8 mouse cellular contexts compared by ENCODE assay signal in the genomic region with DNA sequence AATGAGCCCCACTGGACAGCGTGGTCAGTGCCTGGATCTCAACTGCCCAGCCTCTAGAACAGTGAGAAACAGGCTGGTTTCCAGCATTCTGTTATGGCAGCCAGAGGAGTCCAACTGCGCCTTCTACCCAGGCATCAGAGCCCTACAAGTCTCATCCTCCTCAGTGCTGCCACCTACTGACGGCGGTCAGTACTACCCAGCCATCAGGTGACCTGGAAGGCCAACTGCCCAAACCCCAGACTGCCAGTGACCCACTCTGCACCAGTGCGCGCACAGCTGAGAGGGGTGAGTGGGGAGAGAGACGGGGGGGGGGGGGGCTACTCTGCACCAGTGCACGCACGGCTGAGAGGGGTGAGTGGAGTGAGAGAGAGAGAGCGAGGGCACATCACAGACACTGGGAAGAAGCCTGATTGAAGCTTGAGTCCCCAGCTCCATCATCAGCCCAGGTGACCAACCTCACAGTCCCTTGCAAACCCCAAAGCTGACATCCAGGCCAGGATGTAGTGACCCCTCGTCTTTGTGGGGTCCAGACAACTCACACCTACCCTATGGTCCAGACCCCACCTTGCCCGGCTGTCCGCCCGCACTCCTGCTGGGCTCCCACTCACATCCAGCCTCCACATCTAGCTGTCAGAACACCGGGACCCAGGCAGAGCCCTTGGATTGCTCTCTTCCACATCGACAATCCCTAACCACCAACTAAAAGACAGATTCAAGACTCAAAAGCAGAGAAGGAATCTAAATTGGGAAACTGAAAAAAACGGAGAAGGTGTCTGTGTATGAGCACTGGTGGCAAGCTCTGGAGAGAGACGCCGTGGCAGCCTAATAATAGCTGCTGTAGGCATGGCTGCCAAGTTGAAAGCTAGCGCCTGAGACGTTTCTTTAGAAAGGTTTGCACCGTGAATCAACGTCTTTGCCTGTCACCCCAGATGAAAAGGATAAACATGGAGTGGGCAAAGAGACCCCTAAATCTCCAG. TPM values are rescaled to one million over a fixed set of nuclear protein-coding genes. Genes with fewer than 3 reads are reported as not detected.
A peak's percentile ranks its signal among the peaks of the same experiment; 100 is the strongest.
DNase-seq lines count a peak whose midpoint lies in the region; ATAC-seq and TF ChIP-seq lines count a peak whose summit lies in the region.

No protein-coding gene starts in this region.

- DNase-seq in neural tube, embryonic 10.5 days (ENCODE audit: extremely low spot score, low spot score) = peak; percentile 91
- peak; percentile 72 for DNase-seq in cerebellum, adult 11-12 months
- peak; percentile 38 to 75 for DNase-seq in frontal cortex, adult 2 months (ENCODE audit: extremely low spot score in 1 of 2, low spot score in 1 of 2)
- DNase-seq in hindbrain, embryonic 14.5 days (ENCODE audit: low spot score) = peak; percentile 76
- DNase-seq in left cerebral cortex, adult 9 months (ENCODE audit: low spot score in 2 of 2) = peak; percentile 69 to 73

- no peak overlapping the region; the same call in 1 of the 2 replicates for H3K27ac ChIP-seq in neural tube, embryonic 15.5 days (replicated peaks)
- H3K27ac ChIP-seq in hindbrain, embryonic 14.5 days = no peak overlapping the region
- H3K27ac ChIP-seq in small intestine, adult 2 months (ENCODE audit: insufficient read depth, low read depth, low read length) = no peak overlapping the region

- H3K9me3 ChIP-seq in neural tube, embryonic 15.5 days (replicated peaks) = no peaks in the 10 kb centered on the region
- H3K9me3 ChIP-seq in hindbrain, embryonic 14.5 days (ENCODE audit: control insufficient read depth, low read length) = no peaks in the 10 kb centered on the region
- H3K9me3 ChIP-seq in megakaryocyte, embryonic 14.5 days = no peaks in the 10 kb centered on the region

- H3K4me3 ChIP-seq in neural tube, embryonic 15.5 days (replicated peaks) = no peak overlapping the region
- no peak overlapping the region for H3K4me3 ChIP-seq in hindbrain, embryonic 14.5 days (replicated peaks; ENCODE audit: low read length)
- H3K4me3 ChIP-seq in megakaryocyte, embryonic 14.5 days (replicated peaks) = peak overlapping the region; percentile 48
- H3K4me3 ChIP-seq in small intestine, adult 2 months (ENCODE audit: low read depth, low read length) = no peak overlapping the region

- H3K36me3 ChIP-seq in neural tube, embryonic 15.5 days = peaks cover 26% of the 10 kb centered on the region
- H3K36me3 ChIP-seq in hindbrain, embryonic 14.5 days (replicated peaks; ENCODE audit: control insufficient read depth, insufficient read depth) = peaks cover 27% of the 10 kb centered on the region
- peaks cover 56% of the 10 kb centered on the region for H3K36me3 ChIP-seq in megakaryocyte, embryonic 14.5 days (replicated peaks; ENCODE audit: low read length)
- H3K36me3 ChIP-seq in small intestine, adult 2 months (ENCODE audit: control insufficient read depth, insufficient read depth, low read length) = peaks cover 12% of the 10 kb centered on the region

- H3K9ac ChIP-seq in neural tube, embryonic 15.5 days (replicated peaks) = no peak overlapping the region
- no peak overlapping the region for H3K9ac ChIP-seq in hindbrain, embryonic 14.5 days

- ATAC-seq in neural tube, embryonic 15.5 days (ENCODE audit: low FRiP score) = no peak
- ATAC-seq in hindbrain, embryonic 14.5 days (ENCODE audit: low FRiP score) = peak; percentile 40; the same call in 1 of the 2 replicates

- TF ChIP-seq POLR2A in small intestine, adult 2 months (IDR thresholded peaks at IDR 0.05; ENCODE audit: low read depth, low read length) = no peak

- no peaks in the 10 kb centered on the region for H3K27me3 ChIP-seq in neural tube, embryonic 15.5 days (replicated peaks)
- H3K27me3 ChIP-seq in hindbrain, embryonic 14.5 days (ENCODE audit: control insufficient read depth, insufficient read depth, low read length) = no peaks in the 10 kb centered on the region
- no peaks in the 10 kb centered on the region for H3K27me3 ChIP-seq in megakaryocyte, embryonic 14.5 days (replicated peaks)
- no peaks in the 10 kb centered on the region for H3K27me3 ChIP-seq in small intestine, adult 2 months (ENCODE audit: control insufficient read depth, insufficient read depth, low read length)

- H3K4me2 ChIP-seq in neural tube, embryonic 15.5 days = no peak overlapping the region
- H3K4me2 ChIP-seq in hindbrain, embryonic 14.5 days (replicated peaks) = no peak overlapping the region

- TF ChIP-seq CTCF in small intestine, adult 2 months (IDR thresholded peaks at IDR 0.05; ENCODE audit: extremely low read depth, insufficient read length, insufficient replicate concordance, low read depth, low read length) = peak; percentile 78; the same call in 1 of the 2 replicates

- peaks cover 12% of the 10 kb centered on the region for H3K4me1 ChIP-seq in neural tube, embryonic 15.5 days
- H3K4me1 ChIP-seq in hindbrain, embryonic 14.5 days (replicated peaks; ENCODE audit: control insufficient read depth, insufficient read depth, low read length) = no peaks in the 10 kb centered on the region; the same call in 1 of the 2 replicates
- H3K4me1 ChIP-seq in megakaryocyte, embryonic 14.5 days = peaks cover 37% of the 10 kb centered on the region
- H3K4me1 ChIP-seq in small intestine, adult 2 months (ENCODE audit: control insufficient read depth, insufficient read depth, insufficient read length, low read length) = peaks cover 9% of the 10 kb centered on the region

- WGBS in neural tube, embryonic 15.5 days = 51% methylated on average over 23 of the region's 23 CpGs
- WGBS in hindbrain, embryonic 14.5 days = 54% methylated on average over 20 of the region's 23 CpGs
- 54% methylated on average over 23 of the region's 23 CpGs for WGBS in small intestine, adult 2 months

RNA-seq across cellular contexts. Expression of a gene that starts 22.6 kb away (rescaled TPM):
- 43.1 and 46.3 TPM in 2 replicates for polyA plus RNA-seq in neural tube, embryonic 15.5 days (2015; fragmentation: Nextera tagmentation; extraction: Ambion mirVana)
- 73.0 and 78.2 TPM in 2 replicates for polyA plus RNA-seq in frontal cortex, adult 2 months (2012; rRNA removed)
- 39.9 and 40.0 TPM in 2 replicates for polyA plus RNA-seq in hindbrain, embryonic 14.5 days (2014; fragmentation: Nextera tagmentation; extraction: Ambion mirVana)
- polyA plus RNA-seq in megakaryocyte, embryonic 14.5 days (2012; ENCODE audit: insufficient read depth, low replicate concordance) = 58.6 and 91.9 TPM in 2 replicates
- polyA plus RNA-seq in small intestine, adult 2 months (2012; rRNA removed) = 80.3 and 168 TPM in 2 replicates

RNA-seq across cellular contexts. Expression of a gene that starts 34.3 kb away (rescaled TPM):
- polyA plus RNA-seq in neural tube, embryonic 15.5 days (2015; fragmentation: Nextera tagmentation; extraction: Ambion mirVana) = 0.81 and 1.7 TPM in 2 replicates
- polyA plus RNA-seq in frontal cortex, adult 2 months (2012; rRNA removed) = 0.62 and 1.1 TPM in 2 replicates
- 1.1 TPM in 2 replicates for polyA plus RNA-seq in hindbrain, embryonic 14.5 days (2014; fragmentation: Nextera tagmentation; extraction: Ambion mirVana)
- 3.8 and 6.4 TPM in 2 replicates for polyA plus RNA-seq in megakaryocyte, embryonic 14.5 days (2012; ENCODE audit: insufficient read depth, low replicate concordance)
- polyA plus RNA-seq in small intestine, adult 2 months (2012; rRNA removed) = 9.4 and 28.5 TPM in 2 replicates

RNA-seq across cellular contexts. Expression of a gene that starts 52.6 kb away (rescaled TPM):
- 26.1 and 27.9 TPM in 2 replicates for polyA plus RNA-seq in neural tube, embryonic 15.5 days (2015; fragmentation: Nextera tagmentation; extraction: Ambion mirVana)
- 31.8 and 32.9 TPM in 2 replicates for polyA plus RNA-seq in frontal cortex, adult 2 months (2012; rRNA removed)
- 21.2 and 22.9 TPM in 2 replicates for polyA plus RNA-seq in hindbrain, embryonic 14.5 days (2014; fragmentation: Nextera tagmentation; extraction: Ambion mirVana)
- polyA plus RNA-seq in megakaryocyte, embryonic 14.5 days (2012; ENCODE audit: insufficient read depth, low replicate concordance) = 26.0 and 37.7 TPM in 2 replicates
- 24.1 and 40.2 TPM in 2 replicates for polyA plus RNA-seq in small intestine, adult 2 months (2012; rRNA removed)
